Mouse (Mus musculus): ENCODE measurements at regions not wholly inside any gene's neighbourhood (a gene's known extent, or its start where the extent isn't known, plus 50 kb on each side); places are given as distances from the start of the nearest gene placed in this dataset.

- DNase-seq, result no peak
Observed at GRCm38 (mm10) chr4:30011386-30012135, 1198.6 kb downstream of the Epha7 start.

GRCm38 (mm10) chr4:30039424-30040172 is 1226.7 kb downstream of the Epha7 start:
- DNase-seq, result no peak

GRCm38 (mm10) chr4:30064987-30065386 is 1252.1 kb downstream of the Epha7 start:
- no peak for DNase-seq

GRCm38 (mm10) chr4:30099166-30099565 is 1286.2 kb downstream of the Epha7 start:
- no peak for DNase-seq

- peak; percentile 1 for DNase-seq
Observed at GRCm38 (mm10) chr4:30133011-30133410, 1320.1 kb downstream of the Epha7 start.
